Mouse (Mus musculus) right cerebral cortex, postnatal 4 days (tissue): ENCODE data around the gene Tusc2.

Experiments
- DNase-seq: peaks from one replicate; pipeline ENCODE4 v3.0.0-alpha.2; 2022

Tusc2 gene

GRCm38 (mm10) chr9:107563029-107563581 lies at the start of gene Tusc2:
Tusc2 (plus strand) TSS chr9:107563255.
- peak; percentile 87 for DNase-seq

- peak; percentile 97 for DNase-seq
Measured at GRCm38 (mm10) chr9:107514303-107514955, 48.6 kb upstream of the Tusc2 start.

GRCm38 (mm10) chr9:107520331-107520730 lies 42.7 kb upstream of the Tusc2 start:
- no peak for DNase-seq

GRCm38 (mm10) chr9:107521190-107521589 lies 41.9 kb upstream of the Tusc2 start:
- no peak for DNase-seq

- no peak for DNase-seq
Measured at GRCm38 (mm10) chr9:107521711-107522399, 41.2 kb upstream of the Tusc2 start.

- DNase-seq = no peak
Measured at GRCm38 (mm10) chr9:107522400-107522711, 40.7 kb upstream of the Tusc2 start.

- DNase-seq = peak; percentile 77
Measured at GRCm38 (mm10) chr9:107526198-107527026, 36.6 kb upstream of the Tusc2 start.

- peak; percentile 83 for DNase-seq
Measured at GRCm38 (mm10) chr9:107533791-107534407, 29.2 kb upstream of the Tusc2 start, which contains the start of gene Tmem115. Tmem115 (plus strand) TSS chr9:107533945.

GRCm38 (mm10) chr9:107534408-107535202 lies 28.4 kb upstream of the Tusc2 start:
- no peak for DNase-seq

- no peak for DNase-seq
Measured at GRCm38 (mm10) chr9:107538231-107538630, 24.8 kb upstream of the Tusc2 start.

- DNase-seq = no peak
Measured at GRCm38 (mm10) chr9:107538711-107539110, 24.3 kb upstream of the Tusc2 start.

- no peak for DNase-seq
Measured at GRCm38 (mm10) chr9:107539940-107540339, 23.1 kb upstream of the Tusc2 start.

- DNase-seq = no peak
Measured at GRCm38 (mm10) chr9:107540420-107540819, 22.6 kb upstream of the Tusc2 start.

- no peak for DNase-seq
Measured at GRCm38 (mm10) chr9:107541005-107541404, 22.1 kb upstream of the Tusc2 start.

GRCm38 (mm10) chr9:107541474-107542351 lies 21.3 kb upstream of the Tusc2 start, which contains the start of the genes Cyb561d2 and Nprl2:
Cyb561d2 (minus strand) TSS chr9:107542193.
Nprl2 (plus strand) TSS chr9:107542226.
- peak; percentile 90 for DNase-seq

GRCm38 (mm10) chr9:107542352-107542686 lies 20.7 kb upstream of the Tusc2 start:
- no peak for DNase-seq

- no peak for DNase-seq
Measured at GRCm38 (mm10) chr9:107542721-107543120, 20.3 kb upstream of the Tusc2 start.

GRCm38 (mm10) chr9:107543299-107543698 lies 19.8 kb upstream of the Tusc2 start:
- DNase-seq = no peak

GRCm38 (mm10) chr9:107544196-107544700 lies 18.8 kb upstream of the Tusc2 start:
- DNase-seq = no peak

- DNase-seq = no peak
Measured at GRCm38 (mm10) chr9:107544729-107545128, 18.3 kb upstream of the Tusc2 start.

GRCm38 (mm10) chr9:107545199-107545598 lies 17.9 kb upstream of the Tusc2 start:
- DNase-seq = no peak
